Mouse (Mus musculus) thymus, postnatal 14 days (tissue): ENCODE measurements around the gene Cenpa.

ENCODE experiments used
- DNase-seq: peaks from one replicate; pipeline ENCODE4 v3.0.0; 2021

Gene Cenpa

GRCm38 (mm10) chr5:30666391-30667195 lies at the start of gene Cenpa:
Gene Cenpa, plus strand, starts transcription at chr5:30666777.
- DNase-seq = peak; percentile 88

DNA sequence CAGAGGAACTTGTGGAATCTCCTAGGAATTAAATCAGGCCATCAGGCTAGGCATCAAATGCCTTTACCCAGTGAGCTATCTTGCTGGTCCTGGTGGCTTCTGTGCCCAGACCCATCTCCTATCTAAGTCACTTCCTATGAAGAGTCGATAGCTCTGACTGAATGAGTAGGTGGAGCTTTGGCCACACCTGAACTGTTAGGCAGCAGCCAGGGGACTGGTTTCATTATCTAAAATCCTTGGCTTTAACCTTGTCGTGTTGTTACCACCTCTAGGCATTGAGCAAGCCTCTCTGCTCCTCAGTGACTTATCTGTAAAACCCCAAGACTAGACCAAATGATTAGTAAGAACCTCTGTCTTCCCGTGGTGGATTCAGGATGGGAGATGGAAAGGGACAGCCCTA lies 49.2 kb upstream of the Cenpa start:
- DNase-seq = no peak

DNA sequence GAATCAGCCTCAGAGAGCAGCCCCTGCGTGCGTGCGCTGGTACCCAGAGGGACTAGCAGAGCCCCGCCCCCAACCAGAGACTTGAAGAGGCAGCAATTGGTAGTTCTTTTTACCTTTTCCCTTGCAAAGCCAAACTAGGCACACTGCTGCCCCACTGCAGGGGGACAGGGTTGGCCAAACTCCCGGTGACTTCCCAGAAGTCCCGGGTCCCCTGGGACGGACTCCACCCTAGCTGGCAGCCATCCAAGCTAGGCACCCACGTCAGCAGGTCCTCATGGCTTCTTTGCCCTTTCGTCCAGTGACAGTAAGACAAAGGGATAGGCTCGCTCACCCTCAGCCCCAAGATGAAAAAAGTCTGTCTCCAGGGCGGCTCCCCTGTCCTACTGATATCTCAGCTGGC lies 48.7 kb upstream of the Cenpa start:
- DNase-seq = no peak

GRCm38 (mm10) chr5:30618376-30619003 lies 48.1 kb upstream of the Cenpa start:
- no peak for DNase-seq

DNA sequence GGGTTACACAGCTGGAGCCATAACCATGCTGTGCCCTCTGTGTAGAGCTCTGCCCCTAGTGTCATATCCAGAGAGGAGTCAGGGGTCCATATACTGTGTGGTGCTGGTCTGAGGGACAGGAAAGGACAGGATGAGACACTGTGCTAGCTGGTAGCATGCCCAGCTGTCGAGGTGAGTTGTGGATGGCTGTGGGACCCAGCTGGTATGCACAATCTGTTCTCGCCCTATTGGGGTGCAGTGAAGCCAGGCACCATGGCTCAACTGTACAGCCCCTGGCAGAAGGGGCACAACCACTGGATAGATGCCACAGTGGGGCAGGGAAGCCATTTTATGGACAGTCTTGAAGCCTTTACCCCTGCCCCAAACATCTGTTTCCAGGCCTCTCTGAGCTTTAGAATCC lies 47.4 kb upstream of the Cenpa start:
- no peak for DNase-seq

- DNase-seq = no peak
Measured at GRCm38 (mm10) chr5:30620567-30620966, 46.0 kb upstream of the Cenpa start.

DNA sequence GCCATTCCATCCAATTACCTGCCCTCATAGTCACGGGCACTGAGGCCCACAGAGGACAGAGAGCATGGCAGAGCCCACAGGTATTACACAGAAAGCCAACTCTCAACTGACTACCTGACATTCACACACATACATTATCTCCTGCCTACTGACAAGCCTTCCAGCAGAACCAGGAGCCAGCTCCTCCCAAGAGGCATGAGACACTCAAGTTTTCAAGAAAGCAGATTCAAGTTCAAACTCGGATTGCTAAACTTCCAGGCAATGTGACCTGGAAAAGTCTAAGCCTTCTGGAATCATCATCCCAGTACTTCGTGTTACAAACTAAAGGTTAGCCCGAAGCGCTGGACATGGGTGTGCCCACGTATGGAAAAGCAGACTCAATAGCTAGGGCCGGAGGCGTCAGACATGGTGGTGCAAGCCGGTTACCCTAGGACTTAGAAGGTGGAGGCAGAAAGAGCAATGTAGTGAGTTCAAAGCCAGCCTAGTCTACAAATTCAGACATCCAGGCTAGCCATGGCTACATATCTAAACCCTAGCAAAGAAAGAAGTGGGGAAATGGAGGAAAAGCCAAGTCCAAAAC lies 45.3 kb upstream of the Cenpa start:
- no peak for DNase-seq

DNA sequence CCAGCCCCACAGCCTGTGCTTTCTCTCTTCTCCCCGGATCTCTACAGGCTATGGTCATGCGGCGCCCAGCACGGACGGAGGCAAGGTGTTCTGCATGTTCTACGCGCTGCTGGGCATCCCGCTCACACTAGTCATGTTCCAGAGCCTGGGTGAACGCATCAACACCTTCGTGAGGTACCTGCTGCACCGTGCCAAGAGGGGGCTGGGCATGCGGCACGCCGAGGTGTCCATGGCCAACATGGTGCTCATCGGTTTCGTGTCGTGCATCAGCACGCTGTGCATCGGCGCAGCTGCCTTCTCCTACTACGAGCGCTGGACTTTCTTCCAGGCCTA lies 44.8 kb upstream of the Cenpa start:
- DNase-seq = no peak

- DNase-seq = peak; percentile 40
Measured at GRCm38 (mm10) chr5:30622177-30622840, 44.3 kb upstream of the Cenpa start.

DNA sequence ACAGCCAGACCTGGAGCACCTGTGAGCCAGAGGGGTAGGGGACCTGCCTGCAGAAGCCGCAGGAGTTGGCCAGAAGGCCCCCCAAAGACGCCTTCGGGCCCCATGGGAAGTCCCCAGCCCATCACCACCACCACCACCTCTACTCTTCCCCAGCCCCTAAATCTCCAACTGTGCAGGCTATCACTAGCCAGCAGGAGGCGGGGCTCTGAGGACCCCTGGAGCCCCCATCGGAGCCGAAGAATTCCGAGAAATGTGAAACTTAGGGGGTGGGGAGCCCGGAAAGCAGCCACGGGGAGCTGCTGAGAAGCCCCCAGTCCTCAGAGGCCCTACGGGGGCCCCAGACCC lies 43.8 kb upstream of the Cenpa start:
- no peak for DNase-seq

GRCm38 (mm10) chr5:30623380-30623779 lies 43.2 kb upstream of the Cenpa start:
- no peak for DNase-seq

- no peak for DNase-seq
Measured at GRCm38 (mm10) chr5:30624311-30624710, 42.3 kb upstream of the Cenpa start.

DNA sequence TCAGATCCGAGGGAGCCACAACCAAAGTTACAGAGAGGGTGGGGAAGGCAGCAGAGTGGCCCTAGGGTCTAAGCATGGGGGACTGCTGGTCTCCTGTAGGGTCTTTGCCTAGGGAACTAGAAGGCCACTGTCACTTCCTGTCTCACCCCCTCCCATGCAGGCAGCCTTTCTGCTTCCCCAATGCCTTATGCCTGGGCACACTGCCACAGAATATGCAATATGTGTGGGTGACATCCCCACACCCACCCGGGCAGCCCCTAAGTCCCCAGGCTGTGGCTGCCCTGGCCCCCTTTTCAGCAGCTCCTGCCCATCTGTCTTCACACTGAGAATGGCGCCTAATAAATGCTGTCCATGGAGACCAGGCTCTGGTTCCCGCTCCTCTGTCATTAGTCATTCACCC lies 41.7 kb upstream of the Cenpa start:
- DNase-seq = no peak

DNA sequence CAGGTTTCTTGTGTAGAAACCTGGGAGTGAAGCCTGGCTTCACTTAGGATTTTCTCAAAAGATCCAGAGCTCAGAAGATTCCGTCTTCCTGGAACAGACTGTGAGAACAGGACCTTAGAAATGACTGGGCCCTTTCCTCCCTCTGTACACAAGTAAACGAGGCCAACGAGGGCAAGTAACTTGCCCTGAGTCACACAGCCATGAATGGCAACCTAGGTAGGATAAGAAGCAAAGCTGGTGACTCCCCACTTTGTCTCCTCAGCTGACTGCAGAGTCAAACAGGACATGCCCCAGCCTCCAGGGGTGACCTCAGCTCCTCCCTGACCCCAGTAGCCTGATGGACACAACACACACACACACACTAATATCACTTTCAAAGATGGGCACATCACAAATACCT lies 41.2 kb upstream of the Cenpa start:
- no peak for DNase-seq

GRCm38 (mm10) chr5:30626331-30627105 lies 40.1 kb upstream of the Cenpa start:
- no peak for DNase-seq

DNA sequence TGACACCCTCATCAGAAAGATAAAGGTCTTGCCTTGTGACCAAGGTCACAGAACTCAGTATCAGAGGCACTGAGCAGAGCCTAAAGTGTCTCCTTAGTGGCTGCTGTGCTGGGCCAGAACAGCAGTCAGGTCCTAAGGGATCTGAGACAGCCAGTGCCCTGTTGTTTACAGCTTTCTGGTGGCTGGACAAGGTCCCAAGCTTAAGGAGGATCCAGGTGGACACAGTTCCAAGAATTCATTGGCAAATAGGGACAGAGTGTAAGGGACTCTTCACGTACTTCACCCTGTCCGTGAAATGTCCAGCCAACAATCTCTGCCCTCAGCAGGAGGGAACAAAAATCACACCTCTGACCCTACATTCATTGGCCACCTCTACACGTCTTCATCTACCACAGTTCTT lies 38.1 kb upstream of the Cenpa start:
- no peak for DNase-seq

DNA sequence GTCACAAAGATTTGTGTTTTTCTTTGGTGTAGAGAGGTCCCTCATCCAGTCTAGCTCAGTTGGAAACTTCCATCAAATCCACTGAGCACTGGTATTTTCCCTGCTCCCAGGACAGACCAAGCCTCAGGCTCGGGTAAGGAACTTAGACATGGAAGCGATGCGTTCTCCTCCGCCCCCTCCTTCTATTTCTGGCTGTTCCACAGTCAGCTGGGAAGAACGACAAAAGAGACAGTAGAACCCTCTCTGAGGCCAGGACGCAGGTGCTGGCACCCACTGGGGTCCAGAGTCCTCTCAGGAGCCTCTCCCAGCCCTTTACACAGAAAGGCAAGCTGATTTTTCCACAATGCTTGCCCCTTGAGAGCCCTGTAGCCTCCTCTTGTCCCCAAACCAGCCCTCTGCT lies 36.2 kb upstream of the Cenpa start:
- no peak for DNase-seq

DNA sequence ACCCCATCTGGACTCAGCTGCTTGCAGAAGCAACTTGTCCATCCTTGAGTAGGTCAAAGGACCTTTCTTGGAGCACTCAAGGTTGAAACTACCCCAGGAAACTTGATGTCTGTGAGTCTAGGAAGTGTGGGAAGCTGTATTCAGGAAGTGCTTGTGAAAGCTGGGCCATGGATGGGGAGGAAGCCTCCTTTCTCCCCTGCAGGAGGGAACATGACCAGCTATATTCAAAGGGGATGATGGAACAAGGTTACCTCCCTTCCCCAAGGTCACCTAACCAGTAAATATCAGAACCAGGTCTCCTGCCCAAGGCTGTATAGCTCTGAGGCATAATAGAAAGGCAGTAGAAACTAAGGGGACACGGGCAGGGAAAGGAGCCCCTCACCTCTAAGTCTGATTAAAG lies 34.4 kb upstream of the Cenpa start:
- no peak for DNase-seq

- no peak for DNase-seq
Measured at GRCm38 (mm10) chr5:30636994-30637393, 29.6 kb upstream of the Cenpa start.

GRCm38 (mm10) chr5:30638041-30638440 lies 28.5 kb upstream of the Cenpa start:
- DNase-seq = peak; percentile 49

DNA sequence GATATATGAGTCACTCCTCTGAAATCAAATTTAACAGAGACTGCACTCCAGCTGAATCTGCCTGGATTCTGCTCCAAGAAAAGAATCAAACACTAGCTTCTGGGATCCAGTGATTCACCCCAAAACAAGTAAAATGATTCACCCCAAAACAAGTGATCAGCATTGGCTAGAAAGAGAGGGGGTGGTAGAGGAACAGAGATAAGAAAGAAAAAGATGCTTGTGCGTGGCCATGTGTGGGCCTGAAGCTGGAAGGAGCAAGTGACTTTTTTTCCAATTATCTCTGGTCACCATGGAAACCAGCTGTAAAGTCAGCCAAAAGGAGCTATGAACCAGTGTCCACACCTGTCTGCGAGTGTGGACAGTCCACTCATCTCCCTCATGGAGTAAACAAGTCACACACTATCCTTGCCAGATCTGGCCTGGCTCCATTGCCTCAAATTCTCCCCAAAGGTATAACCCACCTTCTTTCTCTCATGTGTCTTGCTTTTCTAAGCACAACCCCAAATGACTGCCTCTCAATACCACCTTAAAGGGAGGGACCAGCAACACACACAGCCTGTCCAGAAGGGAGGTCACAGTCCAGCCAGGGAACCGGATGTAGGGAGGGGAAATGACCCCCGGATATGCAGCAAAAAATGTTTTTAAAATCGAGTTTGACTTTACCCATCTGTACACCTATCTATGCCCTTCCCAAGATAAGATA lies 22.9 kb upstream of the Cenpa start:
- DNase-seq = no peak

- no peak for DNase-seq
Measured at GRCm38 (mm10) chr5:30646036-30646435, 20.5 kb upstream of the Cenpa start.

- no peak for DNase-seq
Measured at GRCm38 (mm10) chr5:30647396-30647795, 19.2 kb upstream of the Cenpa start.
